Mouse (Mus musculus) thymus, adult 2 months (tissue): ENCODE results near the gene Meis2. TPM values are rescaled to one million over a fixed set of nuclear protein-coding genes. Genes with fewer than 3 reads are reported as not detected.

Experiments used
- DNase-seq: peaks from one replicate; pipeline ENCODE4 v3.0.0; 2021
- H3K27ac ChIP-seq: fragments of 200-500 bp; 2 replicates; pipeline ENCODE4 v1.5.1; 2012; ENCODE audit warnings: low read length, control low read depth; ENCODE audit not compliant: control insufficient read depth, insufficient read depth
- H3K27me3 ChIP-seq: fragments of 200-500 bp; 2 replicates; pipeline ENCODE4 v1.6.1; 2012; ENCODE audit warnings: mild to moderate bottlenecking, low read length, moderate library complexity, mixed read lengths; ENCODE audit not compliant: control insufficient read depth, insufficient read depth
- H3K36me3 ChIP-seq: fragments of 200-500 bp; 2 replicates; pipeline ENCODE4 v1.6.1; 2012; ENCODE audit warnings: mild to moderate bottlenecking, low read length, moderate library complexity; ENCODE audit not compliant: control insufficient read depth, insufficient read depth
- H3K4me1 ChIP-seq: fragments of 200-500 bp; replicated peaks from 2 replicates; pipeline ENCODE4 v1.6.1; 2012; ENCODE audit warnings: low read length; ENCODE audit not compliant: control insufficient read depth, insufficient read depth
- H3K4me3 ChIP-seq: fragments of 200-500 bp; 2 replicates; pipeline ENCODE4 v1.5.1; 2012; ENCODE audit warnings: mild to moderate bottlenecking, low read length, control low read depth, moderate library complexity; ENCODE audit not compliant: control insufficient read depth, insufficient read depth
- CTCF ChIP-seq: fragments of 200-500 bp; IDR thresholded peaks from 2 replicates; pipeline ENCODE4 v1.5.1; 2012; ENCODE audit warnings: mild to moderate bottlenecking, control low read depth, low read length, moderate library complexity, borderline replicate concordance; ENCODE audit not compliant: control insufficient read depth, poor library complexity, insufficient read depth; ENCODE audit errors: extremely low read depth
- POLR2A ChIP-seq: fragments of 200-500 bp; IDR thresholded peaks from 2 replicates; pipeline ENCODE4 v1.6.1; 2012; ENCODE audit warnings: mild to moderate bottlenecking, low read length, control low read depth, moderate library complexity; ENCODE audit not compliant: control insufficient read depth, poor library complexity, insufficient read depth; ENCODE audit errors: extremely low read depth
- WGBS: fragments of 180-500 bp; shearing (Covaris S2); methylation state at CpG from one replicate; pipeline ENCODE4 v1.1.7; 2018; 5-methylcytosine and 5-hydroxymethylcytosine counted together
- polyA plus RNA-seq: library from polyadenylated mRNA; depleted of rRNA; stranded (reverse); fragments of >200 nt; gene quantifications from 2 replicates; pipeline ENCODE4 v1.2.3, GENCODE M21; 2012

Gene Meis2
- polyA plus RNA-seq, 1 experiment: 10.5 TPM

- TF ChIP-seq CTCF (no peak), POLR2A (no peak)
- 85% methylated on average over 2 of the region's 2 CpGs for WGBS
- Histone ChIP-seq H3K4me3 (no peak overlapping the region), H3K27me3 (no peaks in the 10 kb centered on the region), H3K27ac (no peak overlapping the region), H3K36me3 (no peaks in the 10 kb centered on the region), H3K4me1 (no peaks in the 10 kb centered on the region)
- no peak for DNase-seq
Observed at GRCm38 (mm10) chr2:115934299-115934698, 131.3 kb downstream of the Meis2 start.

DNA sequence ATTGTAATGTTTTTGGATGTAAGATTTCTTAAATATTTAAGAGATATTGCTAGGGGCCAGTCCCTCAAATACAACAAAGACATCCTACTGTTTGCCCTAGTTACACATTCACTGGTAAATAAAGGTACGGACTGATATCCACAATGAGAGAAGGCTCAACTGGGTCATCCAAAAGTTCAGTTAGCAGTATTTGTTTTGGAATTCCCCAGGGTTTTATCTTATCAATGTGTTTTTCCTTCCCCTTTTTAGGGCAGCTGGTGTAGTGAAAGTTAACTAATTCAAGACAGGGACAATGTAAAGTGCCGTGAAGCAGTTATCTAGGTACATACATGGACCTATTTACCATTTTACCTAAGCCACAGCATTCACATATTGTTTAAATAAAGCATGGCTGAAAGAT lies 132.4 kb downstream of the Meis2 start:
- no peaks in the 10 kb centered on the region for H3K36me3 ChIP-seq
- DNase-seq: no peak
- no peaks in the 10 kb centered on the region for H3K4me1 ChIP-seq
- no peak overlapping the region for H3K4me3 ChIP-seq
- H3K27ac ChIP-seq: no peak overlapping the region
- WGBS: 68% methylated on average over 2 of the region's 2 CpGs
- TF ChIP-seq CTCF: no peak
- TF ChIP-seq POLR2A: no peak
- no peaks in the 10 kb centered on the region for H3K27me3 ChIP-seq

DNA sequence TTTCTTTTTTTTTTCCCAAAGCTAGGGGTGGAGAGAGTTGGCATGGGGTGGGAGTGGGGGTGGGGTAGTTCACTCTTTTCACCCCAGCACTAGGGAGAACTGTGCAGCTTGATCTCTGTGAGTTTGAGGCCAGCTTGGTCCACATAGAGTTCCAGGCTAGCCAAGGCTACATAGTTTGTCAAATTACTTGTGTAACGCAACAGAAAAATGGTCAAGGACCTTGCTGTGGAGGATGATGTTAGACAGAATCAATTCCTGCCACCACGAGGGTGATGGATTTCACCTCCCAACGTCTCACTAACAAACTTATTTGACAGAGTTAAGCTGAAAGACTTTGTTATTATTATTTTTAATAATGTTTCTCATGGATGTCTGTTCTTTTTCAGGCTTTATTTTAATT lies 139.9 kb downstream of the Meis2 start:
- no peaks in the 10 kb centered on the region for H3K4me1 ChIP-seq
- WGBS: 86% methylated on average over 3 of the region's 3 CpGs
- no peak overlapping the region for H3K27ac ChIP-seq
- DNase-seq: no peak
- H3K36me3 ChIP-seq: no peaks in the 10 kb centered on the region
- no peaks in the 10 kb centered on the region for H3K27me3 ChIP-seq
- H3K4me3 ChIP-seq: no peak overlapping the region
- TF ChIP-seq POLR2A (no peak), CTCF (no peak)

- H3K27ac ChIP-seq: no peak overlapping the region
- DNase-seq: no peak
- H3K4me3 ChIP-seq: no peak overlapping the region
- no peaks in the 10 kb centered on the region for H3K36me3 ChIP-seq
- H3K27me3 ChIP-seq: no peaks in the 10 kb centered on the region
- TF ChIP-seq POLR2A (no peak), CTCF (no peak)
- WGBS: 89% methylated on average over 6 of the region's 6 CpGs
- no peaks in the 10 kb centered on the region for H3K4me1 ChIP-seq
Observed at GRCm38 (mm10) chr2:115924472-115924871, 141.2 kb downstream of the Meis2 start.

GRCm38 (mm10) chr2:115923247-115923646 lies 142.4 kb downstream of the Meis2 start:
- H3K4me1 ChIP-seq: no peaks in the 10 kb centered on the region
- no peak for DNase-seq
- H3K27me3 ChIP-seq: no peaks in the 10 kb centered on the region
- H3K4me3 ChIP-seq: no peak overlapping the region
- WGBS: 68% methylated on average over 6 of the region's 6 CpGs
- H3K27ac ChIP-seq: no peak overlapping the region
- no peak for TF ChIP-seq POLR2A
- no peak for TF ChIP-seq CTCF
- H3K36me3 ChIP-seq: no peaks in the 10 kb centered on the region

DNA sequence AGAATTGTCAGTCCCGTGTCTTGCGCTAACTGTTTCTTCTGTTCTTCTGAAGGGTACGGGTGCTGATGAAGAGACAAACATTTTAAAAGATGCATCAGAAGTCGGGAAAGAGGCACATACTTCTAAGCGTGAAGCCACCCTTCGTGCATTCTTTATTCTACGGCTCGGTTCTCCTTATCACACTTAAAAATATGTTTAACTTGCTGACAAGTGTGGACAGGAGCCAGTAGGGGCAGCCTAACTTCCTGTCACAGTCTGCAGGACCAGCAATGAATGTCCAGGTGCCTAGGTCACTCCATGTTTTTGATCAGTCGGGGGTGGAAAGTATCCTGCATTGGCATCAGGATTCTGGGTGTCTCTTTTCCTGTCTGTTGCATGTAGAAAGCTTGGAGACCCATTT lies 144.0 kb downstream of the Meis2 start:
- Histone ChIP-seq H3K4me1 (no peaks in the 10 kb centered on the region), H3K27me3 (no peaks in the 10 kb centered on the region), H3K36me3 (no peaks in the 10 kb centered on the region), H3K27ac (no peak overlapping the region), H3K4me3 (no peak overlapping the region)
- TF ChIP-seq CTCF (no peak), POLR2A (no peak)
- no peak for DNase-seq
- 88% methylated on average over 9 of the region's 9 CpGs for WGBS

GRCm38 (mm10) chr2:115920336-115920951 lies 145.2 kb downstream of the Meis2 start:
- H3K27me3 ChIP-seq: no peaks in the 10 kb centered on the region
- H3K36me3 ChIP-seq: no peaks in the 10 kb centered on the region
- 86% methylated on average over 5 of the region's 5 CpGs for WGBS
- H3K4me3 ChIP-seq: no peak overlapping the region
- no peaks in the 10 kb centered on the region for H3K4me1 ChIP-seq
- no peak for DNase-seq
- no peak overlapping the region for H3K27ac ChIP-seq
- TF ChIP-seq POLR2A: no peak
- no peak for TF ChIP-seq CTCF
